ENCODE assay signal across 26 mouse cellular contexts in genomic region chr13:18334035-18334434, GRCm38 (mm10).
A peak's percentile ranks its signal among the peaks of the same experiment; 100 is the strongest.
DNase-seq lines count a peak whose midpoint lies in the region; ATAC-seq and TF ChIP-seq lines count a peak whose summit lies in the region.
"Had no signal": no experiment of that assay in that cellular context is flagged by ENCODE, and none has a peak within 500 bp of the region (broad histone marks: within the 10 kb centered on the region; RNA-seq: fewer than 3 reads in every experiment).

No protein-coding gene starts in this region.

- no peak overlapping the region for H3K9ac ChIP-seq in kidney, postnatal 0 days (ENCODE audit: low read depth, low read length)
- no peak overlapping the region for H3K9ac ChIP-seq in kidney, embryonic 15.5 days
- no peak overlapping the region for H3K9ac ChIP-seq in liver, postnatal 0 days (replicated peaks)
- no peak overlapping the region for H3K9ac ChIP-seq in liver, embryonic 11.5 days (ENCODE audit: low read depth, low read length)
- H3K9ac ChIP-seq: forebrain, embryonic 13.5 days; heart, embryonic 13.5 days; hindbrain, embryonic 14.5 days had no signal

- H3K36me3 ChIP-seq in kidney, adult 2 months (ENCODE audit: control insufficient read depth, insufficient read depth, low read length), result no peaks in the 10 kb centered on the region
- H3K36me3 ChIP-seq in kidney, postnatal 0 days (ENCODE audit: insufficient read depth, low read length), result no peaks in the 10 kb centered on the region
- H3K36me3 ChIP-seq in kidney, embryonic 15.5 days, result no peaks in the 10 kb centered on the region
- no peaks in the 10 kb centered on the region for H3K36me3 ChIP-seq in liver, postnatal 0 days (replicated peaks; ENCODE audit: insufficient read depth, low read length)
- H3K36me3 ChIP-seq in liver, embryonic 11.5 days (ENCODE audit: control insufficient read depth, insufficient read depth, low read length), result no peaks in the 10 kb centered on the region
- H3K36me3 ChIP-seq: forebrain, embryonic 10.5 days; G1E; heart, embryonic 10.5 days; heart, embryonic 13.5 days had no signal

- peak; percentile 61 for DNase-seq in kidney, adult 2 months
- no peak for DNase-seq in kidney, postnatal 10 days
- peak; percentile 5 for DNase-seq in kidney, postnatal 0 days (ENCODE audit: low spot score)
- no peak for DNase-seq in liver, postnatal 0 days
- no peak for DNase-seq in liver, embryonic 11.5 days (ENCODE audit: low spot score)
- DNase-seq: adrenal gland, postnatal 10 days; adrenal gland, postnatal 36 days; B cell, adult 2 months; cerebellum, adult 18-20 months; cerebellum, adult 9-10 months; cerebellum, postnatal 14 days; gastrocnemius, postnatal 10 days; gastrocnemius, postnatal 36 days; heart, adult 2 months; heart, postnatal 14 days; heart, postnatal 4 days had no signal

- WGBS in kidney, adult 2 months, result 55% methylated on average over 4 of the region's 4 CpGs
- 76% methylated on average over 4 of the region's 4 CpGs for WGBS in kidney, postnatal 0 days
- WGBS in kidney, embryonic 15.5 days, result 82% methylated on average over 4 of the region's 4 CpGs
- WGBS in liver, postnatal 0 days (ENCODE audit: insufficient replicate concordance), result 72% methylated on average over 4 of the region's 4 CpGs
- 88% methylated on average over 4 of the region's 4 CpGs for WGBS in liver, embryonic 11.5 days

- TF ChIP-seq EP300 in liver, postnatal 0 days (IDR thresholded peaks at IDR 0.05; ENCODE audit: low read depth), result no peak

- H3K4me2 ChIP-seq in kidney, postnatal 0 days (ENCODE audit: low read length), result no peak overlapping the region
- no peak overlapping the region for H3K4me2 ChIP-seq in kidney, embryonic 15.5 days
- no peak overlapping the region for H3K4me2 ChIP-seq in liver, postnatal 0 days (ENCODE audit: low read depth, low read length)
- no peak overlapping the region for H3K4me2 ChIP-seq in liver, embryonic 11.5 days
- H3K4me2 ChIP-seq: forebrain, embryonic 13.5 days; heart, embryonic 13.5 days; hindbrain, embryonic 14.5 days had no signal

- H3K9me3 ChIP-seq in kidney, postnatal 0 days (replicated peaks; ENCODE audit: low read length), result no peaks in the 10 kb centered on the region
- no peaks in the 10 kb centered on the region for H3K9me3 ChIP-seq in kidney, embryonic 15.5 days (replicated peaks)
- H3K9me3 ChIP-seq in liver, postnatal 0 days (ENCODE audit: low read length), result no peaks in the 10 kb centered on the region
- no peaks in the 10 kb centered on the region for H3K9me3 ChIP-seq in liver, embryonic 11.5 days (ENCODE audit: control insufficient read depth, low read length)
- H3K9me3 ChIP-seq: forebrain, embryonic 10.5 days; forebrain, embryonic 13.5 days; G1E; heart, embryonic 10.5 days; heart, embryonic 13.5 days had no signal

- H3K27me3 ChIP-seq in kidney, adult 2 months (replicated peaks; ENCODE audit: control insufficient read depth, insufficient read depth, low read length), result no peaks in the 10 kb centered on the region
- no peaks in the 10 kb centered on the region for H3K27me3 ChIP-seq in kidney, postnatal 0 days (ENCODE audit: insufficient read depth, low read length)
- no peaks in the 10 kb centered on the region for H3K27me3 ChIP-seq in kidney, embryonic 15.5 days
- no peaks in the 10 kb centered on the region for H3K27me3 ChIP-seq in liver, postnatal 0 days (ENCODE audit: insufficient read depth, low read length)
- H3K27me3 ChIP-seq in liver, embryonic 11.5 days (replicated peaks; ENCODE audit: control insufficient read depth, insufficient read depth, low read length), result no peaks in the 10 kb centered on the region
- H3K27me3 ChIP-seq: CH12.LX; forebrain, embryonic 13.5 days; heart, embryonic 13.5 days; Patski had no signal

- no peak for TF ChIP-seq POLR2A in kidney, adult 2 months (IDR thresholded peaks at IDR 0.05; ENCODE audit: low read depth, low read length)

- no peak overlapping the region for H3K4me3 ChIP-seq in kidney, adult 2 months (ENCODE audit: insufficient read depth, low read depth, low read length)
- no peak overlapping the region for H3K4me3 ChIP-seq in kidney, postnatal 0 days (replicated peaks; ENCODE audit: low read depth, low read length)
- H3K4me3 ChIP-seq in kidney, embryonic 15.5 days (replicated peaks), result no peak overlapping the region
- H3K4me3 ChIP-seq in liver, postnatal 0 days (ENCODE audit: low read depth, low read length), result no peak overlapping the region
- H3K4me3 ChIP-seq in liver, embryonic 11.5 days (ENCODE audit: low read depth, low read length), result no peak overlapping the region
- H3K4me3 ChIP-seq: forebrain, embryonic 10.5 days; forebrain, embryonic 13.5 days; heart, adult 2 months; heart, embryonic 10.5 days; heart, embryonic 13.5 days had no signal

- H3K27ac ChIP-seq in kidney, adult 2 months (ENCODE audit: insufficient read depth, low read depth, low read length), result no peak overlapping the region
- no peak overlapping the region for H3K27ac ChIP-seq in kidney, postnatal 0 days
- no peak overlapping the region for H3K27ac ChIP-seq in kidney, embryonic 15.5 days
- H3K27ac ChIP-seq in liver, postnatal 0 days (ENCODE audit: low read depth), result no peak overlapping the region
- no peak overlapping the region for H3K27ac ChIP-seq in liver, embryonic 11.5 days (ENCODE audit: low read depth, low read length)
- H3K27ac ChIP-seq: forebrain, embryonic 10.5 days; forebrain, embryonic 13.5 days; heart, adult 2 months; heart, embryonic 10.5 days; heart, embryonic 13.5 days; hindbrain, embryonic 14.5 days had no signal

- no peaks in the 10 kb centered on the region for H3K4me1 ChIP-seq in kidney, adult 2 months (ENCODE audit: control insufficient read depth, insufficient read depth, low read length)
- no peaks in the 10 kb centered on the region for H3K4me1 ChIP-seq in kidney, postnatal 0 days (replicated peaks; ENCODE audit: insufficient read depth, low read length)
- no peaks in the 10 kb centered on the region for H3K4me1 ChIP-seq in kidney, embryonic 15.5 days
- no peaks in the 10 kb centered on the region for H3K4me1 ChIP-seq in liver, postnatal 0 days (ENCODE audit: insufficient read depth)
- no peaks in the 10 kb centered on the region for H3K4me1 ChIP-seq in liver, embryonic 11.5 days (replicated peaks; ENCODE audit: control insufficient read depth, insufficient read depth, low read length)
- H3K4me1 ChIP-seq: heart, embryonic 13.5 days had no signal

- no peak for TF ChIP-seq CTCF in kidney, adult 2 months (conservative IDR thresholded peaks at IDR 0.05; ENCODE audit: insufficient read depth, insufficient read length, low read depth, low read length)
- no peak for TF ChIP-seq CTCF in kidney, postnatal 0 days (IDR thresholded peaks at IDR 0.05; ENCODE audit: low read depth)
- TF ChIP-seq CTCF in liver, postnatal 0 days (IDR thresholded peaks at IDR 0.05; ENCODE audit: low read depth), result no peak

- peak; percentile 73; the same call in 1 of the 2 replicates for ATAC-seq in kidney, postnatal 0 days (replicated peaks; ENCODE audit: low FRiP score, low read depth)
- no peak for ATAC-seq in kidney, embryonic 15.5 days (replicated peaks; ENCODE audit: low FRiP score)
- peak; percentile 59; the same call in 1 of the 2 replicates for ATAC-seq in liver, postnatal 0 days
- ATAC-seq in liver, embryonic 11.5 days (replicated peaks; ENCODE audit: low FRiP score), result no peak
- ATAC-seq: forebrain, embryonic 13.5 days; forebrain, embryonic 16.5 days; Patski had no signal

Comparison
In these comparisons a context has a peak if more than half of its experiments do, and no peak if none do; other contexts are left out.
1. DNase-seq: peak in kidney, adult 2 months (single experiment) and kidney, postnatal 0 days (single experiment); none in kidney, postnatal 10 days (single experiment), liver, postnatal 0 days (single experiment) and liver, embryonic 11.5 days (single experiment).
2. ATAC-seq: peak in kidney, postnatal 0 days (single experiment) and liver, postnatal 0 days (single experiment); none in kidney, embryonic 15.5 days (single experiment) and liver, embryonic 11.5 days (single experiment).